In the genomic region with DNA sequence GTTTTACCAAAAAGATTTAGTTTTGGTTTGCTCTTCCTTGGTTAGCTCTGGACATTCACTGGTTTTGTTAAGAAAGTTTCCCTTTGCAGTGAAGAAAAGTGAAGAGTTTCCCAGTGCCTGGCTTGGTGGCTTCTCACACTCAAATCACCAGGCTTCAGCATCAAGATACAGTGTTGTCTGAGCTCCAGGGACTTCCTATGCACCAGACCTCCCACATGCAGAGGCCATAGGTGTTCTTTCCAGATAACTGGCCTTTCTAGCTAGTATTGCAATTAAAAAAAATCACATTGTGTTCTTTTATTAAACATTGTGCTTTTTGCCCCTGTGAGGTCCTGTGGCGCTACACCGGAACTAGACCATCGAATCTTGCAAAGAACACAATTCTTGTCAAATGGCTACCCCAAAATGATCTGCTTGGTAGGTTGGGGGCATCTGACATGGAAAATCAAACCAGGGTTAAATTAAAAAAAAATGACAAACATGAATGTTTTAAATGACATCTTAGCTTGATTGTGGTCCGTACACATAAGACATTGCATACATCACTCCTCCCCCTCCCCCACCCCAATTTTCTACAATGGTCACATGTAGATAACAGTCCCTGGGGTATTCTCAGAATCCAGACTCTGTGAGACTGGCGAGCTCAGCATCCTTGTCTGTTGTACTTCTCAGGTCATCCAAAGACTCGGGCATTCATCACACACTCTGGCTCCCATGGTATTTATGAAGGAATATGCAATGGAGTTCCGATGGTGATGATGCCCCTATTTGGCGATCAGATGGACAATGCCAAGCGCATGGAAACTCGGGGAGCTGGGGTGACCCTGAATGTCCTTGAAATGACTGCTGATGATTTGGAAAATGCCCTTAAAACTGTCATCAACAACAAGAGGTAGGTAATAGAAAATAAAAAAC, we compare ENCODE assay signal across 14 mouse cellular contexts. TPM values are rescaled to one million over a fixed set of nuclear protein-coding genes. Genes with fewer than 3 reads are reported as not detected.
A peak's percentile ranks its signal among the peaks of the same experiment; 100 is the strongest.
DNase-seq lines count a peak whose midpoint lies in the region; ATAC-seq and TF ChIP-seq lines count a peak whose summit lies in the region.
"Had no signal": no experiment of that assay in that cellular context is flagged by ENCODE, and none has a peak within 500 bp of the region (broad histone marks: within the 10 kb centered on the region; RNA-seq: fewer than 3 reads in every experiment).

No protein-coding gene starts in this region.

- H3K4me3 ChIP-seq in lung, embryonic 14.5 days (ENCODE audit: low read depth, low read length) = no peak overlapping the region
- no peak overlapping the region for H3K4me3 ChIP-seq in CH12.LX (replicated peaks in 1 of 3; ENCODE audit: low read depth in 2 of 3, low read length in 2 of 3, poor library complexity in 1 of 3)
- H3K4me3 ChIP-seq in hindbrain, postnatal 0 days (ENCODE audit: low read length) = no peak overlapping the region

- ATAC-seq in lung, embryonic 14.5 days (ENCODE audit: insufficient read depth) = 0 out of 2 replicates have a peak, but pooled peaks have one; percentile 11
- ATAC-seq in hindbrain, postnatal 0 days = no peak

- no peak for TF ChIP-seq EP300 in CH12.LX (IDR thresholded peaks at IDR 0.05; ENCODE audit: low read length)

- TF ChIP-seq CTCF in lung, embryonic 14.5 days (IDR thresholded peaks at IDR 0.05; ENCODE audit: low read depth) = no peak
- TF ChIP-seq CTCF in CH12.LX (conservative IDR thresholded peaks at IDR 0.05 in 1 of 2, IDR thresholded peaks at IDR 0.05 in 1 of 2; ENCODE audit: low read depth in 2 of 2, low read length in 2 of 2) = no peak
- no peak for TF ChIP-seq CTCF in hindbrain, postnatal 0 days (IDR thresholded peaks at IDR 0.05; ENCODE audit: low read depth)

- H3K9ac ChIP-seq in lung, embryonic 14.5 days = no peak overlapping the region
- H3K9ac ChIP-seq in CH12.LX (ENCODE audit: insufficient read depth, low read depth) = no peak overlapping the region
- H3K9ac ChIP-seq in hindbrain, postnatal 0 days (replicated peaks; ENCODE audit: low read length) = no peak overlapping the region

- no peak for TF ChIP-seq RAD21 in CH12.LX (IDR thresholded peaks at IDR 0.05; ENCODE audit: low read depth, low read length)

- 68% methylated on average over 10 of the region's 10 CpGs for WGBS in lung, embryonic 14.5 days
- WGBS in hindbrain, postnatal 0 days = 70% methylated on average over 10 of the region's 10 CpGs

- no peaks in the 10 kb centered on the region for H3K4me1 ChIP-seq in lung, embryonic 14.5 days (ENCODE audit: insufficient read depth)
- no peaks in the 10 kb centered on the region for H3K4me1 ChIP-seq in CH12.LX (ENCODE audit: control insufficient read depth in 1 of 2, insufficient read depth in 2 of 2)
- no peaks in the 10 kb centered on the region for H3K4me1 ChIP-seq in hindbrain, postnatal 0 days (ENCODE audit: insufficient read depth, low read length)

- no peaks in the 10 kb centered on the region for H3K36me3 ChIP-seq in lung, embryonic 14.5 days (ENCODE audit: insufficient read depth)
- no peaks in the 10 kb centered on the region for H3K36me3 ChIP-seq in CH12.LX (replicated peaks in 1 of 2; ENCODE audit: control insufficient read depth in 1 of 2, insufficient read depth in 1 of 2, low read length in 1 of 2)
- H3K36me3 ChIP-seq in hindbrain, postnatal 0 days (ENCODE audit: insufficient read depth, low read length) = no peaks in the 10 kb centered on the region

- intact Hi-C loops in gastrocnemius, postnatal 36 days (cut with DNase I) = no loop called here
- intact Hi-C loops in left cerebral cortex, postnatal 14 days (cut with DNase I) = no loop called here

- peaks cover 62% of the 10 kb centered on the region for H3K9me3 ChIP-seq in lung, embryonic 14.5 days (ENCODE audit: low read depth, low read length)
- peaks cover 80% of the 10 kb centered on the region for H3K9me3 ChIP-seq in CH12.LX (replicated peaks; ENCODE audit: low read length)
- peaks cover 61% of the 10 kb centered on the region for H3K9me3 ChIP-seq in hindbrain, postnatal 0 days (ENCODE audit: low read length)

- H3K27me3 ChIP-seq in lung, embryonic 14.5 days (ENCODE audit: insufficient read depth, low read length) = no peaks in the 10 kb centered on the region
- H3K27me3 ChIP-seq in CH12.LX (replicated peaks) = no peaks in the 10 kb centered on the region
- H3K27me3 ChIP-seq in hindbrain, postnatal 0 days (ENCODE audit: insufficient read depth, low read length) = no peaks in the 10 kb centered on the region

- dilution Hi-C loops in CH12.LX (cut with MboI; ENCODE audit: extremely low pct_ligation_motif_present, extremely low pct_unique_long_range_greater_than_20kb, low sequenced_read_pairs) = no loop called here

- H3K27ac ChIP-seq in lung, embryonic 14.5 days (ENCODE audit: low read depth) = no peak overlapping the region
- H3K27ac ChIP-seq in CH12.LX (ENCODE audit: insufficient read depth, low read depth) = no peak overlapping the region
- H3K27ac ChIP-seq in hindbrain, postnatal 0 days = no peak overlapping the region

- TF ChIP-seq POLR2A in CH12.LX (IDR thresholded peaks at IDR 0.05; ENCODE audit: low read depth, low read length) = no peak

- peak; percentile 1 for DNase-seq in gastrocnemius, adult 18-20 months (ENCODE audit: low spot score)
- no peak for DNase-seq in gastrocnemius, postnatal 36 days
- DNase-seq in lung, embryonic 14.5 days = peak; percentile 13
- DNase-seq in lung, postnatal 36 days = no peak
- DNase-seq in CH12.LX (ENCODE audit: extremely low read depth) = peak; percentile 5
- DNase-seq in hindbrain, postnatal 0 days (ENCODE audit: low spot score) = peak; percentile 11
- DNase-seq in left cerebral cortex, postnatal 14 days (ENCODE audit: low spot score in 2 of 2) = no peak
- no peak for DNase-seq in cerebellum, adult 8-10 months
- DNase-seq: adrenal gland, postnatal 25 days; kidney, adult 18-20 months had no signal

- in situ Hi-C loops in CH12.LX (cut with MboI; ENCODE audit: low pct_ligation_motif_present, low pct_unique_long_range_greater_than_20kb, low sequenced_read_pairs) = no loop called here

- no peak overlapping the region for H3K4me2 ChIP-seq in lung, embryonic 14.5 days
- H3K4me2 ChIP-seq in CH12.LX (ENCODE audit: insufficient read depth, low read depth, poor library complexity, severe bottlenecking) = no peak overlapping the region
- H3K4me2 ChIP-seq in hindbrain, postnatal 0 days (ENCODE audit: low read depth, low read length) = no peak overlapping the region

- H3K79me2 ChIP-seq in CH12.LX (replicated peaks; ENCODE audit: control insufficient read depth, extremely low read depth, insufficient read depth, poor library complexity, severe bottlenecking) = no peaks in the 10 kb centered on the region

RNA-seq across cellular contexts. Expression of a gene that starts 4.0 kb away (rescaled TPM):
- under 1 TPM in 1 of 2 experiments, not detected in 1; 0.09 TPM for total RNA-seq in gastrocnemius, adult 18-20 months (2021)
- not detected for total RNA-seq in gastrocnemius, postnatal 36 days (2021)
- 0.16 TPM in 1 of 2 replicates, not detected in the other for polyA plus RNA-seq in lung, embryonic 14.5 days (2014; fragmentation: Nextera tagmentation; extraction: Ambion mirVana)
- total RNA-seq in CH12.LX (2012; rRNA removed) (0.08 TPM in 1 of 2 replicates, not detected in the other), CH12.LX (2014; rRNA removed) (not detected in 2 replicates)
- 0.19 TPM in 1 of 2 replicates, not detected in the other for polyA plus RNA-seq in CH12.LX (2012; ENCODE audit: insufficient read length, low read depth)
- total RNA-seq in hindbrain, postnatal 0 days (2014; rRNA removed) = 0.42 TPM in 1 of 2 replicates, not detected in the other
- polyA plus RNA-seq in hindbrain, postnatal 0 days (2015; fragmentation: Nextera tagmentation; extraction: Ambion mirVana) = 0.09 TPM in 1 of 2 replicates, not detected in the other
- total RNA-seq in left cerebral cortex, postnatal 14 days (2021) = under 1 TPM in 1 of 2 experiments, not detected in 1; 0.15 TPM
- total RNA-seq: common myeloid progenitor, adult 5-6 weeks; ES-E14; left cerebral cortex, postnatal 25 days had no signal

RNA-seq across cellular contexts. Expression of a gene that starts 10.1 kb away (rescaled TPM):
- total RNA-seq in gastrocnemius, adult 18-20 months (2021) = not detected
- not detected for total RNA-seq in gastrocnemius, postnatal 36 days (2021)
- 6.2 and 8.2 TPM in 2 replicates for polyA plus RNA-seq in lung, embryonic 14.5 days (2014; fragmentation: Nextera tagmentation; extraction: Ambion mirVana)
- not detected in 2 replicates for total RNA-seq in CH12.LX (2012; rRNA removed)
- not detected in 2 replicates for total RNA-seq in CH12.LX (2014; rRNA removed)
- polyA plus RNA-seq in CH12.LX (2012; ENCODE audit: insufficient read length, low read depth) = not detected in 2 replicates
- total RNA-seq in hindbrain, postnatal 0 days (2014; rRNA removed) = 4.7 and 7.5 TPM in 2 replicates
- polyA plus RNA-seq in hindbrain, postnatal 0 days (2015; fragmentation: Nextera tagmentation; extraction: Ambion mirVana) = 8.6 and 11.7 TPM in 2 replicates
- total RNA-seq in left cerebral cortex, postnatal 14 days (2021) = 1 to 10 TPM; 2.7 to 3.7 TPM

RNA-seq across cellular contexts. Expression of a gene that starts 11.1 kb away (rescaled TPM):
- not detected for total RNA-seq in gastrocnemius, adult 18-20 months (2021)
- total RNA-seq in gastrocnemius, postnatal 36 days (2021) = not detected
- 2.1 and 2.7 TPM in 2 replicates for polyA plus RNA-seq in lung, embryonic 14.5 days (2014; fragmentation: Nextera tagmentation; extraction: Ambion mirVana)
- 0.13 and 0.17 TPM in 2 replicates for total RNA-seq in CH12.LX (2012; rRNA removed)
- not detected in 2 replicates for total RNA-seq in CH12.LX (2014; rRNA removed)
- 0.78 and 1.0 TPM in 2 replicates for polyA plus RNA-seq in CH12.LX (2012; ENCODE audit: insufficient read length, low read depth)
- 0.16 TPM in 1 of 2 replicates, not detected in the other for total RNA-seq in hindbrain, postnatal 0 days (2014; rRNA removed)
- 0.23 and 0.55 TPM in 2 replicates for polyA plus RNA-seq in hindbrain, postnatal 0 days (2015; fragmentation: Nextera tagmentation; extraction: Ambion mirVana)
- under 1 TPM; 0.04 to 0.06 TPM for total RNA-seq in left cerebral cortex, postnatal 14 days (2021)

RNA-seq across cellular contexts. Expression of a gene that starts 15.3 kb away (rescaled TPM):
- total RNA-seq in gastrocnemius, adult 18-20 months (2021) = under 1 TPM in 1 of 2 experiments, not detected in 1; 0.09 TPM
- total RNA-seq in gastrocnemius, postnatal 36 days (2021) = not detected
- polyA plus RNA-seq in lung, embryonic 14.5 days (2014; fragmentation: Nextera tagmentation; extraction: Ambion mirVana) = not detected in 2 replicates
- total RNA-seq in CH12.LX (2012; rRNA removed) = not detected in 2 replicates
- total RNA-seq in CH12.LX (2014; rRNA removed) = not detected in 2 replicates
- not detected in 2 replicates for polyA plus RNA-seq in CH12.LX (2012; ENCODE audit: insufficient read length, low read depth)
- total RNA-seq in hindbrain, postnatal 0 days (2014; rRNA removed) = not detected in 2 replicates
- polyA plus RNA-seq in hindbrain, postnatal 0 days (2015; fragmentation: Nextera tagmentation; extraction: Ambion mirVana) = not detected in 2 replicates
- total RNA-seq in left cerebral cortex, postnatal 14 days (2021) = not detected
- total RNA-seq: common myeloid progenitor, adult 5-6 weeks; ES-E14; left cerebral cortex, postnatal 25 days had no signal

RNA-seq across cellular contexts. Expression of a gene that starts 49.9 kb away (rescaled TPM):
- total RNA-seq in gastrocnemius, adult 18-20 months (2021) = under 1 TPM in 1 of 2 experiments, not detected in 1; 0.14 TPM
- under 1 TPM in 1 of 2 experiments, not detected in 1; 0.22 TPM for total RNA-seq in gastrocnemius, postnatal 36 days (2021)
- polyA plus RNA-seq in lung, embryonic 14.5 days (2014; fragmentation: Nextera tagmentation; extraction: Ambion mirVana) = 0.08 TPM in 1 of 2 replicates, not detected in the other
- total RNA-seq in CH12.LX (2012; rRNA removed) = not detected in 2 replicates
- not detected in 2 replicates for total RNA-seq in CH12.LX (2014; rRNA removed)
- not detected in 2 replicates for polyA plus RNA-seq in CH12.LX (2012; ENCODE audit: insufficient read length, low read depth)
- total RNA-seq in hindbrain, postnatal 0 days (2014; rRNA removed) = 0.26 TPM in 1 of 2 replicates, not detected in the other
- not detected in 2 replicates for polyA plus RNA-seq in hindbrain, postnatal 0 days (2015; fragmentation: Nextera tagmentation; extraction: Ambion mirVana)
- under 1 TPM in 1 of 2 experiments, not detected in 1; 0.15 TPM for total RNA-seq in left cerebral cortex, postnatal 14 days (2021)
- total RNA-seq: ES-E14; left cerebral cortex, postnatal 25 days had no signal
- polyA plus RNA-seq: stomach, embryonic 14.5 days had no signal

Comparison
In these comparisons a context has a peak if more than half of its experiments do, and no peak if none do; other contexts are left out.
1. DNase-seq: peak in gastrocnemius, adult 18-20 months (single experiment), lung, embryonic 14.5 days (single experiment), CH12.LX (single experiment) and hindbrain, postnatal 0 days (single experiment); none in gastrocnemius, postnatal 36 days (0 of 2), lung, postnatal 36 days (single experiment), left cerebral cortex, postnatal 14 days (0 of 2) and cerebellum, adult 8-10 months (single experiment).